Mouse (Mus musculus) heart, adult 18-20 months (tissue): ENCODE results near the gene Tcte1. TPM values are rescaled to one million over a fixed set of nuclear protein-coding genes. Genes with fewer than 3 reads are reported as not detected.

Experiments used
- DNase-seq, 2 experiments: peaks; one replicate each; pipeline ENCODE4 v3.0.0; 2021 to 2022; ENCODE audit warnings: mixed read lengths in 1 of 2
- total RNA-seq, 2 experiments: library from RNA; stranded (reverse); gene quantifications; 2 replicates each; pipeline ENCODE4 v1.2.3; 2021

Tcte1 gene
- total RNA-seq, 2 experiments from 2014 or later, result not detected

GRCm38 (mm10) chr17:45585725-45586448 lies 62.7 kb downstream of the Tcte1 start:
- no peak for DNase-seq

DNA sequence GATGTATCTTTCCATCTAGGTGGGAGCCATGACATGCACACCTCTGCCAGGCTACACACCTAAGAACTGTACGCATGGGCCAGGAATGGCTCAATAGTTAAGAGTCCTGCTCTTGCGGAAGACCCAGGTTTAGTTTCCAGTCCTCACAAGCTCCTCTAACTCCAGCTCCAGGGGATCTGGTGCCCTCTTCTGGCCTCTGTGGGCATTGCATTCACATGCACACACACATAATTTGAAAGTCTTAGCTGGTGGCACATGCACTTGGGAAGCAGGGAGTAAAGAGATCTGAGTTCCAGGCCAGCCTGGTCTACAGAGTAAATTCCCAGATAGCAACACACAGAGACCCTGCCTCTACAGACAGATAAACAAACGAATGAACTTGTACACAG lies 63.2 kb downstream of the Tcte1 start:
- no peak for DNase-seq

GRCm38 (mm10) chr17:45588370-45588769 lies 65.1 kb downstream of the Tcte1 start:
- no peak for DNase-seq

- DNase-seq, result no peak
Observed at GRCm38 (mm10) chr17:45589236-45589635, 66.0 kb downstream of the Tcte1 start.

DNA sequence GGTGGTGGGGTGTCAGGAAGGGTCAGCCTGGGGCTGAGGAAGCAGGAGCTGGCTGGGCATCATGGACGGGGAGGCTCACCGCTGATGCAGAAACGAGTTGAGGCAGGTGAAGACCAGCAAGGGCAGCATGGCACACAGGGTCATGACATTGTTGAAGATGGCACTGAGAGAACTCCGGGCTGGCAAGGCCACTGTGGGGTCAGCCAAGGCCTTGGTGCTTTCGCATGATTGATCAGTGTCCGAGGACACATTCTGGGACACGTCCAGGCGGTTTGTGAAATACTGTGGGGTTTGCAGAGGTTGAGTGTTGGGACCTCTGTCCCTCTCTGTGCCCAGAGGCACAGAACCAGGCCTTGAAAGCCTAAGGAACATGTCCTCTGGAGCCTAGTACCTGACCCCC lies 66.6 kb downstream of the Tcte1 start:
- no peak for DNase-seq

DNA sequence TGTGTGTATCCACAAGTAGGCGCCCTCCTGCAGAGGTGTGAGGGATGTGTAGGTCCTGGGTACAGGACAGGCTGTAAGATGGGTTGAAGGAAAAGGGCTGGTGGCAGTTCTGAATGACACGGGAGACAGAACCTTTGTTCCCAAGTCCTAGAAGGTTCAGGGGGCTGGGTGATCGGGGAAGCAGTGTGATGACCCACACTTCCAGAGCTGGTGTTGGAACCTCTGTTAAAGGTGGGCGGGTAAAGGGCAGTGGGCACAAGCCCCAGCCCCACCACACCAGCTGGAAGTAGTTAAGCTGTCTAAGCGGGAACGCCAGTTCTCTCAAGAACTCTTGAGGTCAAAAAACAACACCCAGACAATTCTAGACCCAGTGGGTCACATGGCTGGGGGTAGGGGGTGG lies 67.2 kb downstream of the Tcte1 start:
- DNase-seq, result no peak

- DNase-seq, result peak; percentile 85 to 86
Observed at GRCm38 (mm10) chr17:45591701-45592605, 68.7 kb downstream of the Tcte1 start.

Other genes starting within 250 kb of the Tcte1 start
- 10 to 100 TPM; 38.0 to 38.2 TPM for gene Cdc5l, start 89.7 kb upstream of the Tcte1 start, total RNA-seq
- gene Spats1, start 48.0 kb upstream of the Tcte1 start, total RNA-seq, result under 1 TPM in 1 of 2 experiments, not detected in 1; 0.33 TPM
- 10 to 100 TPM; 17.7 to 19.7 TPM for gene Aars2, start 16.6 kb upstream of the Tcte1 start, total RNA-seq
- under 1 TPM in 1 of 2 experiments, not detected in 1; 0.05 TPM for gene Tmem151b, start 26.2 kb downstream of the Tcte1 start, total RNA-seq
- gene Nfkbie, start 32.3 kb downstream of the Tcte1 start, total RNA-seq, result 1 to 10 TPM; 1.2 to 3.1 TPM
- 10 to 100 TPM; 23.4 to 26.0 TPM for gene Slc35b2, start 40.4 kb downstream of the Tcte1 start, total RNA-seq
- 1,000 to 10,000 TPM; 1,354 to 1,581 TPM for gene Hsp90ab1, start 49.8 kb downstream of the Tcte1 start, total RNA-seq
- gene Slc29a1, start 76.2 kb downstream of the Tcte1 start, total RNA-seq, result 10 to 100 TPM; 65.0 to 67.4 TPM
- gene Mymx, start 78.7 kb downstream of the Tcte1 start, total RNA-seq, result not detected
- gene Capn11, start 135.9 kb downstream of the Tcte1 start, total RNA-seq, result under 1 TPM; 0.17 to 0.57 TPM
- gene Mrpl14, start 162.9 kb downstream of the Tcte1 start, total RNA-seq, result 100 to 1,000 TPM; 160 to 167 TPM
- gene Tmem63b, start 163.5 kb downstream of the Tcte1 start, total RNA-seq, result 10 to 100 TPM; 91.7 to 95.7 TPM
- 1 to 10 TPM in 1 of 2 experiments, not detected in 1; 1.3 TPM for gene 1600014C23Rik, start 210.4 kb downstream of the Tcte1 start, total RNA-seq